Mouse (Mus musculus) ES-E14 (cell line): ENCODE measurements around the gene Gm14409. TPM values are rescaled to one million over a fixed set of nuclear protein-coding genes. Genes with fewer than 3 reads are reported as not detected.

Experiments
- total RNA-seq: library from RNA; depleted of rRNA; stranded (reverse); fragments of 300-350 nt; gene quantifications from 2 replicates; pipeline ENCODE4 v1.2.3, GENCODE M21; 2012; rRNA removed

Gene Gm14409
- total RNA-seq, 1 experiment = 25.8 TPM

Other genes starting within 250 kb of the Gm14409 start
- gene Gm14401, start 192.7 kb downstream of the Gm14409 start, total RNA-seq = 54.3 and 56.1 TPM in 2 replicates
- gene Gm14410, start 60.6 kb downstream of the Gm14409 start, total RNA-seq = 26.3 and 27.4 TPM in 2 replicates
- gene Gm14412, start 57.3 kb upstream of the Gm14409 start, total RNA-seq = 45.0 and 58.9 TPM in 2 replicates
- gene Gm14418, start 131.3 kb upstream of the Gm14409 start, total RNA-seq = 34.8 and 42.7 TPM in 2 replicates
- gene Zfp970, start 197.7 kb upstream of the Gm14409 start, total RNA-seq = 31.7 and 32.7 TPM in 2 replicates
- gene Gm14403, start 231.2 kb upstream of the Gm14409 start, total RNA-seq = 22.1 and 32.6 TPM in 2 replicates